Mouse (Mus musculus) olfactory bulb, adult 2 months (tissue): ENCODE measurements around the gene Swsap1.

Experiments used
- CTCF ChIP-seq: fragments of 200-500 bp; IDR thresholded peaks from 2 replicates; pipeline ENCODE4 v1.5.1; 2012; ENCODE audit warnings: low read depth, mild to moderate bottlenecking, low read length, moderate library complexity; ENCODE audit not compliant: insufficient read depth
- POLR2A ChIP-seq: fragments of 200-500 bp; IDR thresholded peaks from 2 replicates; pipeline ENCODE4 v1.6.1; 2012; ENCODE audit warnings: mild to moderate bottlenecking, low read depth, low read length, moderate library complexity; ENCODE audit not compliant: insufficient read depth

- no peak for TF ChIP-seq CTCF
- TF ChIP-seq POLR2A: no peak
Observed at GRCm38 (mm10) chr9:21948790-21949189, 6.8 kb upstream of the Swsap1 start.
